Mouse (Mus musculus): ENCODE measurements around the gene Naa40. TPM values are rescaled to one million over a fixed set of nuclear protein-coding genes. Genes with fewer than 3 reads are reported as not detected.

Naa40 gene
- total RNA-seq, 1 experiment from 2014 or later, result 17.5 TPM

DNA sequence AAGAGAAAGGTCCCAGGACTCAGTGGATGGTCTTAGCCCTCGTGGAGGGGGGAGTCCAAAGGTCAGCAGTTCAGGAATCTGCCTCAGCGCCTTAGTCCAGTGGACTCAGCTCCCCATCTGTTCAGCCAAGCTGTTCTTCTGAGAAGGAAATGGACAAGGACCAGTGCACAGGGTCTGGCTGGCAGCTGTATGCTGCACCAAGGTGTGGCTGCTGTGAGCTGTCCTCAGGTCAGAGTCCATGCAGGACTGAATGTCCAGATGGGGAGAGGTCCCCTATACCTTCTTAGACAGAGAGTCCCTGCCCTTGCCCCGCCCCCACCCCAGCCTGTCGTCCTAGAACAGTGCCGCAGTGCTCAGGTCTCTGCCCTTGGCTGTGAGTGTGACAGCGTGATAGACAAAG is 49.3 kb downstream of the Naa40 start:
- ATAC-seq (replicated peaks; ENCODE audit: insufficient number of reproducible peaks, low FRiP score, low TSS enrichment, poor library complexity, severe bottlenecking), result no peak

DNA sequence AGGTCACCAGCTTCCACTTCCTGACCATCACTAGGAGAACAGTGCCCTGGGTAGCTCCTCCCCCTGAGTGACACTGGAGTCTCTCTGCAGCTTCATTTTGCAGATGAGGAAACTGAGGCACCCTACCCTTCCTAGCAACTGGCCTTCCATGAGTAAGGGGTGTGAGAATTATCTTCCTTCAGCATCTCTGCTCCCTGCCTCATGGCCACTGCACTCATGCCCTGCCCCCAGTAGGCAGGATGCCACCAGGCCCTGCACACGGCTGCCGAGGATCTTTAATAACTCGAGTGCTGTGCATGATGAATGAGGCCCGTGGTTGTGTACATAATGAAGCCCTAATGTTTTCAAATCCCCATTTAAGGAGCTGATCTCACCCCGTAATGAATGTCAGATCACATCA is 50.0 kb downstream of the Naa40 start:
- ATAC-seq (replicated peaks; ENCODE audit: insufficient number of reproducible peaks, low FRiP score, low TSS enrichment, poor library complexity, severe bottlenecking), result no peak

DNA sequence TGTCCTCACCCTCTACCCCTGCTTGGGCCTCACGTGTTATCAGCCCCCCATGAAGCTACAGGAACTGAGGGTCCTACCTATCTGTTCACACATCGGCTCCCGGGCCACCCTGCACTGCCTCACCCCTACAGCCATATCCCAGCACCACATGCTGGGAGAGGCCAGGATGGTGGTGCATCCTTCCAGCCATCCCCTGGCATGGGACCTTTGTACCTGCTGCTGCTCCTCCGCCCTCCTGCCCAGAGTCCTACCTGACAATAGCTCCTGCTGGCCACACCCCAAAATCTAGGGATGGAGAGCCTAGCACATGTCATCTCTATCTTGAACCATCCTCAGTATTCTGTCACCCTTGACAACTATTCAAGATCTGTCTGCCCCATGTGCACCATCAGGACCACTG is 52.0 kb downstream of the Naa40 start:
- ATAC-seq (replicated peaks; ENCODE audit: insufficient number of reproducible peaks, low FRiP score, low TSS enrichment, poor library complexity, severe bottlenecking), result no peak

DNA sequence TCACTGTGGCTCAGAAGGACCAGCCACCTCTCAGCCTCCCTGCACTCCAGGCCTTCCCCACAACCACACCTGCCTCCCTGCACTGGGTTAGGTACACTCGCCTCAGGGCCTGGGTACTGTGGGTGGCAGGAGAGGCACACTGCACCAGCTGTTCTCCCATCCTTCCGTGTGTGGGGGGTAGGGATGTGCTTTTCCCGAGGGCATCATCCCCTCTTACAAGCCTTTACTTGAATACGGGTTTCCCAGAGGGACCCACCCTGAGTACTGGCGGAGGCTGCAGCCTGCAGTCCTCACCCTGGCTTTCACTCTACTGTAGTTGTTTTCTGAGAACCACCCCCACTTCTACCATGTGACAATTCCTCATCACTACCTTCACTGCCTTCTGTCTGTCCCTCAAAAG is 53.8 kb downstream of the Naa40 start:
- ATAC-seq (replicated peaks; ENCODE audit: insufficient number of reproducible peaks, low FRiP score, low TSS enrichment, poor library complexity, severe bottlenecking), result no peak

DNA sequence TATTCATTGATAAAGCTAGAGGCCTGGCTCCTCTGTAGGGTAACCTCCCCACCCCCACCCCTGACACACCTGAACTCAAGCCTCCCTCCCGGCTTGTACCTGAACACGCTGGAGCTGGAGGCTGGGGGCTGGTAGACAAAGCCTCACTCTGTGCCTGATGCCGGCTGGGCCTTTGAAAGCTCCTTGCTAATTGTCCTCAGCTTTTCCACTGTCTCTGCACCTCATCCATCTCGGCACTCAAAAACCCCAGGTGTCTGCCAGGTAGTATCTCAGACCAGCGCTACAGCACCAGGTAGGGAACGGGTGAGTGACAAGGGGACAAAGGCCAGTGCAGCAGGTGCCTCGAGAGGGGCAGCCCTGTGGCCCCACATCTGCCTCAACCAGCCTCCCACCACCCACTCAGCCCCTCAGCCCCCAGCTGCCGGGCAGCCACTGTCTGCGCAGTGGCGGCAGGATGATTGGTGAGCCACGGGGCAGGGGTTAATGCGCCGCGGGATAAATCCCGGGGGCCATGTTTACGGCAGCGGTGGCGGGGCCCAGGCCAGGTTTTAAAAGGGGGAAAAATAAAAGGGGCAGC is 55.2 kb downstream of the Naa40 start:
- ATAC-seq (replicated peaks; ENCODE audit: insufficient number of reproducible peaks, low FRiP score, low TSS enrichment, poor library complexity, severe bottlenecking), result no peak

DNA sequence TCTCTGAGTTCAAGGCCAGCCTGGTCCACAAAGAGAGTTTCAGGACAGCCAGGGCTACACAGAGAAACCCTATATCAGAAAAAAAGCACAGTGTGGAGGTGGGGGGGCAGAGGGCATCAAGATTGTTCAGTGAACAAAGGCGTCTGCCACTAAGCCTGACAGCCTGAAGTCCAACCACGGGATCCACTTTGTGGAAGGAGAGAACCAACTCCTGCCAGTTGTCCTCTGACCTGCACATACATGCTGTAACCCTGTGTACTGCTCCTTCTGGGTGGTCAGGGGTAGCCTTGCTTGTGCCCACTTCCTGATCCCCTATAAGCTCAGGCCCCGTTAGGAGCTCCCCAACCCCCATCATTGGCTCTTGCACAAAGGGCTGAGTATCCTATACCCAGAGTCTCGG is 55.9 kb downstream of the Naa40 start:
- no peak for ATAC-seq (replicated peaks; ENCODE audit: insufficient number of reproducible peaks, low FRiP score, low TSS enrichment, poor library complexity, severe bottlenecking)

DNA sequence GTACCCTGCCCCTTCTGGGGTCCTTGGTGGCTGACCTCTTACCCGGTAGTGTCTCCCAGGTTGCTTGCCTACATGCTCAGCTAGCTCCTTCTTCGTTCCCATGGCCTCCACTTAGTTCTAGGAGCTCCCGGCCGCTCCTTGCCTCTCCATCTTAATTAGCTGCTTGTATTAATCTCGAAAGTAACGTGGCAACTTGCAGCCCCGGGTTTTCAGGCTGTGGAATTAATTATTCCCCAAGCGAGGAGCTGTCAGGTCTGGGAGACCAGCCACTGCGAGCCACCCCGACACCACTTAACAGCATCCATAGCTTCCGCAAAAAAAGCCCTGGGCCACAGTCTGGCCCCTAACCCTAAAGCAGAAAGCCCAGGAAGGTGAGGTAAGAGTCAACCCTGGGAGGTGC is 57.6 kb downstream of the Naa40 start:
- ATAC-seq (replicated peaks; ENCODE audit: insufficient number of reproducible peaks, low FRiP score, low TSS enrichment, poor library complexity, severe bottlenecking), result no peak

DNA sequence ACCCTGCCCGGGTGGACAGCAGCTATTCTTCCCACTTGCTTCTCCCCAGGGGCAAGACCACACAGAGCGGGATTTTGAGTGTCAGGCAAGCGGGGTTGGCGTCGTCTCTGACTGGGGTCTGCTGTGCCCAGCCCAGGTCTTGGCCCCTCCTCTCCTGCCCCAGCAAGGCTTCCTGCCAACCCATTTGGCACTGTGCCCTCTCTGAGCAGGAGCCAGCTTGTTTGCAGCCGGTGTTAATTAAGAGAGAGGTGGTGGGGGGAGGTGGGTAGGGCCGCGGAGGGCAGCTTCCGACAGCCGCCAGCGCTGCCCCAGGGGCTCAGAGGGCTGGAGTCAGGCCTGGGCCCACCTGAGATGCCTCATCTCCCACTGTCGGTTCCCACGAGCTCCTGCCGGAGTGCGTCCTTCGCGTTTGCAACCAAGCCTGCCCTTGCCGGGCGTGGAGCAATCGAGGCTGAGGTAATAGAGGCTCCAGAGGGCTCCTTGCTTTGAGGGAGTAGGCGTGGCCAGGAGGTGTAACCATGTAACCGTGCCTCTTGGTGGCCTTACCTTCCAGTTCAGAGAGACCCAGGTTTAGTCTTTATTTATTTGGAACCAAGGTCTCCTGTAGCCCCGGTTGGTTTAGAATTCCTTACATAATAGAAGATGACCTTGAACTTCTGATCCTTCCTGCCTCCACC is 58.6 kb downstream of the Naa40 start:
- no peak for ATAC-seq (replicated peaks; ENCODE audit: insufficient number of reproducible peaks, low FRiP score, low TSS enrichment, poor library complexity, severe bottlenecking)

DNA sequence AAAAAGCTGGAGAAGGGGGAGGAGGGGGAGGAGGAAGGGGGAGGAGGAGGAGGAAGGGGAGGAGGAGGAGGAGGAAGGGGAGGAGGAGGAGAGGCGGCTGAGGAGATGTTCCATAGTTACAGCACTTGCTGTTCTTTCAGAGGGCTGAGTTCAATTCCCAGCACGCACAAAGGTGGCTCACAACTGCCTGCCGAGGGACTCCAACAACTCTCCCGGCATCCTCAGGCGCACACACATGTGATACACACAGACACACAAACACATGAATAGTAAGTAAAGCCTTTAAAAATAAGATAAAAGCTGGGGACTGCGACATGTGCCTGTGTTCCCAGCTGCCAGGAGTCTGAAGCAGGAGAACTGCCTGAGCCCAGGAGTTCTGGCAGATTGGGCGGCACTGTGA is 59.5 kb downstream of the Naa40 start:
- ATAC-seq (replicated peaks; ENCODE audit: insufficient number of reproducible peaks, low FRiP score, low TSS enrichment, poor library complexity, severe bottlenecking), result no peak

DNA sequence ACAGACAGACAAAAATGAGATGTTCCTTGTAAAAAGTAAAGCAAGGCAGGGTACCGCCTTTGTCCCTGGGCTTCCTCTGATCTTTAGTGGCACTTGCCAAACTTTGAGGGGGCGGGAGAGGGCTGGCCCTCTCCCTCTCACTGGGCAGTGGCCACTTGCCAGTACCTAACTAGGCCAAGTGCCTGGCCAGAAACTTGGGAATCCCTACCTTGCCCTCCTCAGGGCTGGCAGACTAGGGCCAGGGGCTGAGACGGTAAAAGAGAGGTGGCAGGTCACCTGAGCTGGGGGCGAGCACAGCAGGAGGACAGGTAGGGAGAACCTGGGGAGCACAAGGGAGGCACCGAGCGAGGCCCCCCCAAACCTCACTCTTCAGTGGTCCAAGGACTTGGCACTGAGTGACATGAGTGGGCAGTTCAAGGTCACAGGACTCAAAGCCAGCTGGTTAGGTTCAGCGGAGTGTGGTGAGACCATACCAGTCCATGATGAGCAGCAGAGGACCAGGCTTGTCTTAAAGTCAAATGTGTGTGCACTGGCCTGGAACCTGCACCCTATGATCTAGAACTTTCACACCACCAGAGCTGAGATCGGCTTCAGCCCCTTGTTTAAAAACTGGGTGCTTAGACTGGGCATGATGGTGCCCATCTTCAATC is 60.1 kb downstream of the Naa40 start:
- ATAC-seq (replicated peaks; ENCODE audit: insufficient number of reproducible peaks, low FRiP score, low TSS enrichment, poor library complexity, severe bottlenecking), result no peak

DNA sequence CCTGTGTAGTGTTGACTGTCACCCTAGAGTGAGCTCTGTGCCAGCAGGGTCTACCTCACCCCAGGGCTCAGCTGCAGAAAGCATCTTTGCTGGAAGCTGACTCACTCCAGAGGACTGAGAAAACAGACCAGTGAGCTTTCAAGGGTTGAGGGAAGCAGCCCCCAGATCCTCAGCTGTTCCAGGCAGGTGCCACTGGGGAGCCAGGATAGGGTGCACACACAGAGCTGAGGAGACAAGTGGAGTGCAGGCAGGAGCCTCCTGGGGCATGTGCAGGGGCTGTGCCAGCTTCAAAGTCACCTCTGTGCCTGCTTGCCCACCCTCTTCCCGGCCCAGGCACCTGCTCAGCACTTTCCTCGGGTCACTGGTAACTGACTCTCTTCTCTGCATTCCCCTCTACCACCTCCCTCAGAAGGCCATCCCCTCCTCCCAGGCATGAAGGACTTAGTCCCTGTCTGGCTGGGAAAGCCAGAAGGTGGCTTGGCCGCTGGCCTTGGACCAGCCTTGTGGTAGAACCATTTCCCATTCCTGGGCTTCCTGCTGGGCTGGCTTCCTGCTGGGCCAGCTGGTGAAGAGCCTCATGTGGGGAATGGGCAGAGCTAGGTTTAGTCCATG is 62.0 kb downstream of the Naa40 start:
- no peak for ATAC-seq (replicated peaks; ENCODE audit: insufficient number of reproducible peaks, low FRiP score, low TSS enrichment, poor library complexity, severe bottlenecking)

DNA sequence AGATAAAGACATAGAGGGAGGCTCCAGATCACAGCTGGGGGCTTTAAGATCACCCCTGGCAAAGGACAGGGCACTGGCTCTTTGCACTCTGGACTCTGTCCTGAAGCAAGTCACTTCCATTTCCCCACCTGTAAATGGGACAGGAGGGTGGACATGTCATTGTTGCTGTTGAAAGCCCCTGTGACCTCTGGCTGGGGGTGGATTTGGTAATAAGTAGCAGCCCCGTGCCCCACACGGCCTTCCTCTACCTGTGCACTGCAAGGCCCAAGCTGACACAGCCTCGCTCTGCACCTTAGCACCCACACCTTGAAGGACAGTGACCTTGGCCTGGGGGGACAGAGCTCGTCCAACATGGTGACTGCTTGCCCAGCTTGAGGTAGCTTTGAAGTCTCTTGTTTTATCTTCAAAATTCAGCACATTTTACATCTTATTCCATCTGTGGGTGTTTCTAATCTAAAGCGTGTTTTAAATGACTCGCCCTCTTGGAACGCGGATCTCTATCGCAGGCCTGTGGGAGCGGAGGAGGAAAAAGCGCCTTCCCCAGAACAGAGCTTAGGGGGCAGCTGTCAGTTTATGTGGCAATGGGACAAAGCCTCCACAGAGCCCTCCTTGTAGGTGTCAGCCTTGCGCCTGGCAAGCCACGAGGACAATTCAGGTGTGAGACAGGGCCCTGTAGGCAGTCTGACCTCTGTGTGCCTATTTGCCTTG is 63.0 kb downstream of the Naa40 start:
- no peak for ATAC-seq (replicated peaks; ENCODE audit: insufficient number of reproducible peaks, low FRiP score, low TSS enrichment, poor library complexity, severe bottlenecking)

DNA sequence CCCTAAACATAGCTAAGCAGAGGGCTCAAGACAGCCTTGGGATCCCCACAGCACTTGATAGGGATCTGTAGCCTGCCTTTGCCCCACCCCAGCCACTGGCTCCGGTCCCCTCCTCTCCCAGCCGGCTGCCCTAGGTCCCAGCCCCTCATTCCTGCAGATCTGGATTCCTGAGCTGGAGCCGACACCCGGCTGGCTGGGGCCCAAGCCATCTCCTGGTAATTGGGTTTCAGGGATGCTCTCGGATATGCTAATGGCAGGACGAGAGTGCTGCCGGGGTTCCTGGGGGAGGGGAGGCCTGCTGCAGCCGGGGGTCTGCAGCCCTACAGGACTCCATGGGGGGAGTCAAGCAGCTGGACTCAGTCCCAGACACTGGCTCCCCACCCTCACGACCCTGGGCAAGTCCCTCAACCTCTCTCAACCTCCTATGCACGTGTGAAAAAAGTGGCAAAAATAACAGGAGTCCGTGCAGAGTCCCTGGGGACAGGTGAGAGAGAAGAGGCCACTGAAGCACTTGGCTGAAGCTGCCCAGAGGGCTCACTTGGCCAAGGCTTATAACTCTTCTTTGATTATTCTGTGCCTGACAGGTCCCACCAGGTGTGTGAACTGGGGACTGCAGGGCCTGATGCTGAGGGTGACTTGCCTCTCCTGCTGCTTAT is 64.8 kb downstream of the Naa40 start:
- ATAC-seq (replicated peaks; ENCODE audit: insufficient number of reproducible peaks, low FRiP score, low TSS enrichment, poor library complexity, severe bottlenecking), result no peak

Other genes with a start within 250 kb of the Naa40 start
- gene Dnajc4, start 248.6 kb downstream of the Naa40 start, total RNA-seq (2017), result 20.1 to 34.0 TPM (median 27.0 TPM) in 3 replicates
- 8.8 to 12.2 TPM (median 9.7 TPM) in 3 replicates for gene Nudt22, start 245.1 kb downstream of the Naa40 start, total RNA-seq (2017)
- gene Trpt1, start 245.1 kb downstream of the Naa40 start, total RNA-seq (2017), result 2.5 to 5.0 TPM (median 3.0 TPM) in 3 replicates
- 265 to 357 TPM (median 285 TPM) in 3 replicates for gene Fermt3, start 221.7 kb downstream of the Naa40 start, total RNA-seq (2017)
- 86.9 to 106 TPM (median 100 TPM) in 3 replicates for gene Stip1, start 201.2 kb downstream of the Naa40 start, total RNA-seq (2017)
- gene Macrod1, start 184.4 kb downstream of the Naa40 start, total RNA-seq (2017), result 0.32 to 1.8 TPM in 2 of 3 replicates, not detected in the other
- 0.10 TPM in 1 of 3 replicates, not detected in the others for gene Flrt1, start 135.5 kb downstream of the Naa40 start, total RNA-seq (2017)
- 71.4 to 75.8 TPM (median 73.8 TPM) in 3 replicates for gene Otub1, start 34.9 kb downstream of the Naa40 start, total RNA-seq (2017)
- 236 to 274 TPM (median 246 TPM) in 3 replicates for gene Cox8a, start 23.6 kb downstream of the Naa40 start, total RNA-seq (2017)
- gene Rcor2, start 26.1 kb upstream of the Naa40 start, total RNA-seq (2017), result not detected in 3 replicates
- gene Mark2, start 100.7 kb upstream of the Naa40 start, total RNA-seq (2017), result 24.9 to 78.8 TPM (median 41.5 TPM) in 3 replicates
- 4.9 to 10.9 TPM (median 5.4 TPM) in 3 replicates for gene Spindoc, start 141.8 kb upstream of the Naa40 start, total RNA-seq (2017)
- 0.38 to 1.4 TPM (median 0.49 TPM) in 3 replicates for gene 2700081O15Rik, start 176.4 kb upstream of the Naa40 start, total RNA-seq (2017)
- gene Rtn3, start 242.1 kb upstream of the Naa40 start, total RNA-seq (2017), result 39.5 to 72.4 TPM (median 47.7 TPM) in 3 replicates

Measured in monocyte, adult 5-6 weeks (primary cell).